Mouse (Mus musculus) adrenal gland, adult 8-10 months (tissue): ENCODE measurements around the gene Dmp1. TPM values are rescaled to one million over a fixed set of nuclear protein-coding genes. Genes with fewer than 3 reads are reported as not detected.

Experiments
- DNase-seq: peaks from one replicate; pipeline ENCODE4 v3.0.0; 2022
- total RNA-seq, 4 experiments: library from RNA; stranded (reverse); gene quantifications; 2 replicates each; pipeline ENCODE4 v1.2.4; 2022

Dmp1 gene
- total RNA-seq, 4 experiments from 2014 or later: 0.10 to 0.12 TPM; not detected in 2

DNA sequence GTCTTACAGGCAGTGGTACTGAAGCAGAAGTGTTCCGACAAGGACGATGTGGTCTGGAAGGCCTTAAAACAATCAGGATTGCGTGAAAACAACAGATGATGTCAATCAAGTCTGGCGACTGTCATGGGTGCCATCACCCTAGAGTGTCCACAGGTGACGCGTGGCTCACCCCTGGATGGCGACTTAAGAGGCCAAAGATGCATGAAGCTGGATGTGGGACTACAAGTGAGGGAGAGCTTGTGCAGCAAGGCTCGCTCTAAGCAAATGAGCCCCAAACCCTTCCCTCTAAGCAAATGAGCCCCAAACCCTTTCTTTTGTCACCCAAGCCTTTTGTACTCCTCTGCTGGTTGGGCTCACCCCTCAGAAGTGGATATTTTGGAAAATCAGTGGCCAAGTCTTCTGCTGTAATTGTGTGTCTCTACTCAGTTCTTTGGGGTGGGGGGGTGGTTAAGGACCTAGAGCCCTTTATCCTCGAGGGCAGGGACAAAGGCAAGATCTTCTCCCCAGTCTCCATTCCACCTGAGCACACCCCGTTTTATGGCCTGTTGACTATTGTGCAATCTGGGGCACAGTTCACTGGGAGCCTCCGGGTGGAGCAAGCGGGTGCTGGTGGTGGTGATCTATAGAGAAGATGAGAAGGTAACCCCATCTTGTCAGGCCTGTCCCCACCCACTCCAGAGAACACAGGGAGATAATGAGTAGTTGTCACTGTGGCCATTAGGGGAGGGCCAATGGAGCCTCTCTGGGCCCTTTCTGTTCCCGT lies 60.8 kb downstream of the Dmp1 start:
- DNase-seq: no peak

Other genes with a start within 250 kb of the Dmp1 start
- not detected for gene Hsd17b13, start 225.2 kb upstream of the Dmp1 start, total RNA-seq
- gene Hsd17b11, start 180.7 kb upstream of the Dmp1 start, total RNA-seq: 10 to 100 TPM; 77.7 to 87.8 (median 80.6) TPM
- gene Nudt9, start 156.3 kb upstream of the Dmp1 start, total RNA-seq: 10 to 100 TPM; 50.5 to 60.0 (median 58.2) TPM
- gene Gm17660, start 125.0 kb upstream of the Dmp1 start, total RNA-seq: not detected
- gene Sparcl1, start 88.9 kb upstream of the Dmp1 start, total RNA-seq: 10 to 100 TPM; 33.3 to 48.7 (median 41.3) TPM
- gene Dspp, start 31.9 kb upstream of the Dmp1 start, total RNA-seq: not detected
- under 1 TPM in 2 of 4 experiments, not detected in 2; 0.12 to 0.35 TPM for gene Ibsp, start 96.6 kb downstream of the Dmp1 start, total RNA-seq
- not detected for gene Mepe, start 122.7 kb downstream of the Dmp1 start, total RNA-seq
- 100 to 1,000 TPM in 2 of 4 experiments, 10 to 100 TPM in 2; 14.1 to 367 (median 92.9) TPM for gene Spp1, start 232.5 kb downstream of the Dmp1 start, total RNA-seq